Mouse (Mus musculus) embryonic facial prominence, embryonic 15.5 days (tissue): ENCODE measurements around the gene Hpcal1. TPM values are rescaled to one million over a fixed set of nuclear protein-coding genes. Genes with fewer than 3 reads are reported as not detected.

ENCODE experiments used
- ATAC-seq: fragments of 200-750 bp; cut with Nextera tagmentation; 2 replicates; pipeline ENCODE4 v1.8.0; 2017; ENCODE audit warnings: low read depth, moderate TSS enrichment; ENCODE audit not compliant: insufficient number of reproducible peaks, low FRiP score, low TSS enrichment
- H3K27ac ChIP-seq: fragments of 300-500 bp; sonication (generic); replicated peaks from 2 replicates; pipeline ENCODE4 v1.5.1; 2015; ENCODE audit warnings: mild to moderate bottlenecking, inconsistent platforms
- H3K27me3 ChIP-seq: fragments of 300-500 bp; sonication (generic); 2 replicates; pipeline ENCODE4 v1.6.1; 2015; ENCODE audit warnings: inconsistent platforms
- H3K36me3 ChIP-seq: fragments of 300-500 bp; sonication (generic); 2 replicates; pipeline ENCODE4 v1.6.1; 2015; ENCODE audit warnings: mild to moderate bottlenecking, inconsistent platforms
- H3K4me1 ChIP-seq: fragments of 300-500 bp; sonication (generic); 2 replicates; pipeline ENCODE4 v1.6.1; 2015; ENCODE audit warnings: inconsistent platforms
- H3K4me2 ChIP-seq: fragments of 300-500 bp; sonication (generic); replicated peaks from 2 replicates; pipeline ENCODE4 v1.6.1; 2015; ENCODE audit warnings: mild to moderate bottlenecking, inconsistent platforms
- H3K4me3 ChIP-seq: fragments of 300-500 bp; sonication (generic); replicated peaks from 2 replicates; pipeline ENCODE4 v1.5.1; 2015; ENCODE audit warnings: mild to moderate bottlenecking, inconsistent platforms
- H3K9ac ChIP-seq: fragments of 300-500 bp; sonication (generic); 2 replicates; pipeline ENCODE4 v1.6.1; 2015; ENCODE audit warnings: inconsistent platforms
- H3K9me3 ChIP-seq: fragments of 300-500 bp; sonication (generic); replicated peaks from 2 replicates; pipeline ENCODE4 v1.6.1; 2016; ENCODE audit warnings: inconsistent platforms
- WGBS: fragments of 180-500 bp; shearing (Covaris S2); methylation state at CpG from one replicate; pipeline ENCODE4 v1.1.7; 2015; 5-methylcytosine and 5-hydroxymethylcytosine counted together
- polyA plus RNA-seq: library from polyadenylated mRNA; unstranded; fragments of >200 nt; fragmentation: Nextera tagmentation; extraction: Ambion mirVana; gene quantifications from 2 replicates; pipeline ENCODE4 v1.2.1, GENCODE M21; 2015

Hpcal1 gene
- polyA plus RNA-seq, 1 experiment from 2014 or later: 60.5 TPM

DNA sequence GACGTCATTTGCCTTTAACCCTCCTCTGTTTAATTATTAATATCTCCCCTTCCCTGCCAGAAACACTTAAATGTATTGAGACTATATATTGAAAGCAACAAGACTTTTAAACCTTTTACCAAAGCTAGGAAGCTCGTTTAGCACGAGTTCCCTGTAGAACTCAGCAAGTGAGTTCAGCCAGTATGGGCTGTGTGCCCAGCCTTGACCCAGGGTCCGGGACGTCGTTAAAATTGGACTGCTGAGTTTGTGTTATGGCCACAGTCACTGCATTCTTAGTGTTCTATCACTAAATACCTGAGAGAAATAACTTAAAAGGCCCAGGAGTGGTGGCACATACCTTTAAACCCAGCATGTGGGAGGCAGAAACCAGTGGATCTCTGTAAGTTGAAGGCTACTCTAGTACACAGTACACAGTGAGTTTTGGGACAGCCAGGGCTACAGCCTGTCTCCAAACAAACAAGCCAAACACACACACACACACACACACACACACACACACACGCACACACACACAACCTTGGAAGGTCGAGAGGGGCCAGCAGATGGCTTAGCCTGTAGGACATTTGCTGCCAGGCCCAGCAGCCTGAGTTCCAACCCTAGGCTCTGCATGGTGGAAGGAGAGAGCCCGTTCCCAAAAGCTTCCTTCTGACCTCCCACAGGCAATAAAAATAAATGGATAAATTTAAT is 11.7 kb downstream of the Hpcal1 start:
- Histone ChIP-seq H3K4me3 (no peak overlapping the region), H3K9me3 (no peaks in the 10 kb centered on the region), H3K36me3 (no peaks in the 10 kb centered on the region), H3K4me1 (peaks cover 15% of the 10 kb centered on the region), H3K9ac (no peak overlapping the region), H3K4me2 (no peak overlapping the region), H3K27me3 (no peaks in the 10 kb centered on the region), H3K27ac (no peak overlapping the region)
- WGBS: 72% methylated on average over 9 of the region's 9 CpGs
- no peak for ATAC-seq

DNA sequence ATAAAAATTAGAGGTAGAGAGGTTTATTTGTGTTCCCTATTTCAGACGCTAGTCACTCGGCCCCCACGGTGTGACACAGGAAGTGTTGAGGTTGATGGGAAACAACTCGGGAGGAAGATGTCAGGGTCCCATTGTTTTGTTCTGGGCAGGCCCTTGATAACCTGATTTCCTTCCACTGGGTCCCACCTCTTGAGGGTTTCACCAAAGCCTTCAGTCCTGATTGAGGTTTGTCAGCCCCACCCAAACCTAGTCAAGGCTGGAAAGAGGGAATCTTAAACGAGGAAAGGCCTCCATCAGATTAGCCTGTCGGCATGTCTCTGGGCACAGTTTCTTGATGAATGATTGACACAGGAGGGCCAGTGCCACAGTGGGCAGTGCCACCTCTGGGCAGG is 12.3 kb downstream of the Hpcal1 start:
- no peaks in the 10 kb centered on the region for H3K36me3 ChIP-seq
- no peak for ATAC-seq
- H3K9ac ChIP-seq: no peak overlapping the region
- no peak overlapping the region for H3K4me3 ChIP-seq
- H3K4me1 ChIP-seq: peaks cover 15% of the 10 kb centered on the region
- no peak overlapping the region for H3K27ac ChIP-seq
- no peaks in the 10 kb centered on the region for H3K27me3 ChIP-seq
- no peaks in the 10 kb centered on the region for H3K9me3 ChIP-seq
- no peak overlapping the region for H3K4me2 ChIP-seq
- 75% methylated on average over 6 of the region's 6 CpGs for WGBS

- ATAC-seq: no peak
- 92% methylated on average over 3 of the region's 3 CpGs for WGBS
- no peak overlapping the region for H3K4me3 ChIP-seq
- no peaks in the 10 kb centered on the region for H3K27me3 ChIP-seq
- H3K4me1 ChIP-seq: peaks cover 12% of the 10 kb centered on the region
- no peak overlapping the region for H3K4me2 ChIP-seq
- no peaks in the 10 kb centered on the region for H3K36me3 ChIP-seq
- no peaks in the 10 kb centered on the region for H3K9me3 ChIP-seq
- H3K27ac ChIP-seq: no peak overlapping the region
- no peak overlapping the region for H3K9ac ChIP-seq
These were observed 13.2 kb downstream of the Hpcal1 start for GRCm38 (mm10) chr12:17703866-17704265.

- Histone ChIP-seq H3K36me3 (no peaks in the 10 kb centered on the region), H3K9me3 (no peaks in the 10 kb centered on the region), H3K4me1 (peaks cover 21% of the 10 kb centered on the region), H3K27me3 (no peaks in the 10 kb centered on the region), H3K4me3 (no peak overlapping the region), H3K4me2 (no peak overlapping the region), H3K27ac (no peak overlapping the region), H3K9ac (no peak overlapping the region)
- ATAC-seq: no peak
These were observed 16.8 kb downstream of the Hpcal1 start for GRCm38 (mm10) chr12:17707472-17707871.

DNA sequence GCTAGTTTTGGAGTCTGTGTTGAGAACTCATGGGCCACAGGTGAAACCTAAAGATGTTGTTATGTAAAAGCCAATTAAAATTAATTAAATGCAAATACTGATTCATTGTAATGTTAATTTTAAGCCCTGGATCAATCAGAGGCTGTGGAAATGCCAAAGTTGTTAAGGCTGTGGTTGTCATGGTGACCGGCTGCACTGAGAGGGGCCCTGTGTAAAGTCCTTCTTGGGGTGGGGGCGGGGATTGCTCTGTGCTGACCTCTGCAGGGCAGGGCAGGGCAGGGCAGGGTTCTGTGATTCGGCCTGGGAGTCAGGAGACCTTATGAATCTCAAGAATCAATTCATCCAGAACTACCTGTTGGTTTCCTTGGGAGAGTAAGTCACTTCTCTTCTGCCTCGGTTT is 18.8 kb downstream of the Hpcal1 start:
- no peaks in the 10 kb centered on the region for H3K27me3 ChIP-seq
- H3K4me1 ChIP-seq: peaks cover 21% of the 10 kb centered on the region
- no peaks in the 10 kb centered on the region for H3K9me3 ChIP-seq
- H3K9ac ChIP-seq: no peak overlapping the region
- 32% methylated on average over 4 of the region's 4 CpGs for WGBS
- no peak overlapping the region for H3K4me3 ChIP-seq
- no peaks in the 10 kb centered on the region for H3K36me3 ChIP-seq
- no peak overlapping the region for H3K4me2 ChIP-seq
- no peak overlapping the region for H3K27ac ChIP-seq
- ATAC-seq: no peak

DNA sequence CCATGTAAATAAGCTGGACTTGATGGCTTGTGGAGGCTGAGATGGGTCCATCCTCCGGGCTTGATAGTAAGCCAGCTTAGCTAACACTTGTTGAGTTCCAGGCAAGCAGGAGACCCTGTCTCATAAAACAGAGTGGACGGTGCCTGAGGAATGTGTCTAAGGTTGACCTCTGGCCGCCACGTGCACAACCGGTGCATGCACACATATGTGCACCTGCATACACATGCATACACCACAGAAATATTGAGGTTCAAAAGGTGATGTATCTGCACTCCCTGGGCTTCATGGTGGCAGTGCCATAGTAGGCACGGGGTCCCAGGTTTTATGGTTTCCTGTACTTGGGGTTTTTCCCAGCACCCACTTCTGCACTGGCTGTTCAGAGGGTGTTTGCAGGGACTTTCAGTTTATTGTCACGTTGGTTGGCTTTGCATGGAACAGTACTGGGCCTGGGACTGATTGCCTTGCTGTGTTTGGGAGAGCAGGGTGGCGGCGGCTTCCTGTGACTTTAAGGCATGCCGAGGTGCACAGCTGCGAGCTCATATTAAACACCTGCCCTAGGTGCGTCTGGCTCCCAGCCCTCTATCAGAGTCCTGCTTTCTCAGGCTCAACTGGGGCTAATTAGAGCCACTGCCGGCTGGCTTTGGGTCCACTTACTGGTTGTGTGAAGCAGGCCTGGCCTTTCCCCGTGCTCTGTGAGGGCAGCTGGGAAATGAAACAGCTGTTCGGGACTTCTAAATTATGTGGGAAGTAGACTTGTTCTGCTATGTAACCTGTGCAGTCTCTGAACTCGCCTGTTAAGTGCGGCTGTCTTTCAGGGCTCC is 19.5 kb downstream of the Hpcal1 start:
- Histone ChIP-seq H3K4me2 (no peak overlapping the region), H3K9me3 (no peaks in the 10 kb centered on the region), H3K4me1 (peaks cover 21% of the 10 kb centered on the region), H3K27me3 (no peaks in the 10 kb centered on the region), H3K4me3 (no peak overlapping the region), H3K36me3 (no peaks in the 10 kb centered on the region), H3K27ac (no peak overlapping the region), H3K9ac (no peak overlapping the region)
- WGBS: 49% methylated on average over 17 of the region's 17 CpGs
- ATAC-seq: no peak

DNA sequence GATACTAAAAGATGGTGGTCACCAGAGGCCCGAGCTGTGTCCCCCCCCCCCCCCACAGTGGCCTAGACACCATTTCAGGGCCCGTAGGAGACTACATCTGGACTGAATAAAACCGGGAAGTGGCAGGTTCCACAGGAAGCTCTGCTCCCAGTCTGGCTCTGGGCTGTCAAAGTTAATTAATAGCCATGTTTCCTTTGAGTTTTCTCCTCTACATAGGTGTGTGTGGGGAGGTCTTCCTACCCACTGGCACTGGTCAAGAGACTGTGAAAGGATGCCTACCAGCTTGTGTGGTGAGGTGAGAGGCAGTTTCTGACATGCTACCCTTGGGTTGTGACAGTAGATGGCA is 20.1 kb downstream of the Hpcal1 start:
- Histone ChIP-seq H3K4me1 (peaks cover 21% of the 10 kb centered on the region), H3K4me3 (no peak overlapping the region), H3K27ac (no peak overlapping the region), H3K36me3 (no peaks in the 10 kb centered on the region), H3K4me2 (no peak overlapping the region), H3K9ac (no peak overlapping the region), H3K9me3 (no peaks in the 10 kb centered on the region), H3K27me3 (no peaks in the 10 kb centered on the region)
- 9% methylated on average over 3 of the region's 3 CpGs for WGBS
- no peak for ATAC-seq

GRCm38 (mm10) chr12:17711731-17712388 is 21.2 kb downstream of the Hpcal1 start:
- 64% methylated on average over 6 of the region's 6 CpGs for WGBS
- ATAC-seq: no peak
- peaks cover 21% of the 10 kb centered on the region for H3K4me1 ChIP-seq
- no peak overlapping the region for H3K27ac ChIP-seq
- H3K4me3 ChIP-seq: no peak overlapping the region
- H3K9me3 ChIP-seq: no peaks in the 10 kb centered on the region
- no peaks in the 10 kb centered on the region for H3K27me3 ChIP-seq
- H3K4me2 ChIP-seq: no peak overlapping the region
- H3K36me3 ChIP-seq: no peaks in the 10 kb centered on the region
- no peak overlapping the region for H3K9ac ChIP-seq

GRCm38 (mm10) chr12:17712571-17712970 is 21.9 kb downstream of the Hpcal1 start:
- Histone ChIP-seq H3K27me3 (no peaks in the 10 kb centered on the region), H3K9ac (no peak overlapping the region), H3K36me3 (no peaks in the 10 kb centered on the region), H3K4me2 (no peak overlapping the region), H3K27ac (no peak overlapping the region), H3K4me3 (no peak overlapping the region), H3K4me1 (peaks cover 21% of the 10 kb centered on the region), H3K9me3 (no peaks in the 10 kb centered on the region)
- 51% methylated on average over 1 of the region's 1 CpGs for WGBS
- ATAC-seq: no peak

DNA sequence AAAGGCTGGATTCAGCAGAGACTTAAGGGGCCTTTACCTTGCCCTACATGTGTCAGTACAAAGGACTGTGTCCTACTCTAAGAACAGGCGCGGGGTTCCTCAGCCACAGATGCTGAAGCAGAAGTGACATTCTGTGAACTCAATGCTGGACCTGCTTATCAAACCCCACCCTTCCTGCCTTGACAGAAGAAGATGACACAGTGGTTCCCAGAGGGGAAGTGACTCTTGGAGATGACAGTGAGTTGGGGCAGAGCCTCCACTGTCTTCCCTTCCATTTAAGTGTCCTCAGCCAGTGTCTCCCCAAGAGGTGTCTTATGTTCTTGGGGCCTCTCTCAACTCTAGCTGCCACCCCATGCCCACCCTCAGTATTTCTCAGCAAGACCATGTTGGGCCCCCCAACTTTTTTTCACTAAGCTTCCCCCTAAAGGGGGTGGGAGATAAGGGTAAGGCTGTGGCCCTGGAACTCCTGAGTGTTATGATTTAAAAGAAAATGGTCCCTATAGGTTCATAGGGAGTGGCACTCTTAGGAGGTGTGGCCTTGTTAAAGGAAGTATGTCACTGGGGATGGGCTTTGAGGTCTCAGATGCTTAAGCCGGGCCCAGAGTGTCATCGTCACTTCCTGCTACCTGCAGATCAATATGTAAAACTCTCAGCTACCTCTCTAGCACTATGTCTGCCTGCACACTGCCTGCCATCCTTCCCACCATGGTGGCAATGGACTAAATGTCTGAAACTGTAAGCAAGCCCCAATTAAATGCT is 25.2 kb downstream of the Hpcal1 start:
- no peaks in the 10 kb centered on the region for H3K36me3 ChIP-seq
- ATAC-seq: no peak

GRCm38 (mm10) chr12:17717257-17717656 is 26.6 kb downstream of the Hpcal1 start:
- H3K4me3 ChIP-seq: no peak overlapping the region
- H3K36me3 ChIP-seq: no peaks in the 10 kb centered on the region
- H3K27me3 ChIP-seq: no peaks in the 10 kb centered on the region
- no peak for ATAC-seq
- H3K9me3 ChIP-seq: no peaks in the 10 kb centered on the region
- no peak overlapping the region for H3K4me2 ChIP-seq
- 86% methylated on average over 1 of the region's 1 CpGs for WGBS
- no peak overlapping the region for H3K27ac ChIP-seq
- H3K4me1 ChIP-seq: no peaks in the 10 kb centered on the region
- no peak overlapping the region for H3K9ac ChIP-seq

More for the DNA sequence above, 25.2 kb downstream of the Hpcal1 start:
- Histone ChIP-seq H3K27me3 (no peaks in the 10 kb centered on the region), H3K9me3 (no peaks in the 10 kb centered on the region), H3K4me3 (no peak overlapping the region), H3K9ac (no peak overlapping the region), H3K4me1 (0 out of 2 replicates have a peak, but pooled peaks cover 7% of the 10 kb centered on the region), H3K4me2 (no peak overlapping the region), H3K27ac (no peak overlapping the region)
- 94% methylated on average over 4 of the region's 4 CpGs for WGBS
